Mouse (Mus musculus) brown adipose tissue, adult 24 weeks (tissue): ENCODE results near the gene Ptf1a. TPM values are rescaled to one million over a fixed set of nuclear protein-coding genes. Genes with fewer than 3 reads are reported as not detected.

Source experiments
- H3K27ac ChIP-seq: fragments of 200-500 bp; replicated peaks from 2 replicates; pipeline ENCODE4 v1.5.1; 2012; ENCODE audit warnings: low read depth, mild to moderate bottlenecking, low read length
- H3K4me1 ChIP-seq: fragments of 200-500 bp; 2 replicates; pipeline ENCODE4 v1.6.1; 2012; ENCODE audit warnings: low read length, mixed read lengths; ENCODE audit not compliant: control insufficient read depth, insufficient read depth, insufficient read length
- H3K4me3 ChIP-seq: fragments of 200-500 bp; 2 replicates; pipeline ENCODE4 v1.5.1; 2012; ENCODE audit warnings: low read depth, mild to moderate bottlenecking, low read length, moderate library complexity; ENCODE audit not compliant: insufficient read depth
- polyA plus RNA-seq: library from polyadenylated mRNA; stranded (reverse); fragments of >200 nt; gene quantifications from 2 replicates; pipeline ENCODE4 v1.2.4, GENCODE M21; 2012; ENCODE audit not compliant: missing spikeins, insufficient read depth, insufficient read length

Ptf1a gene
- polyA plus RNA-seq, 1 experiment: not detected

GRCm38 (mm10) chr2:19431614-19432323 lies 13.7 kb upstream of the Ptf1a start:
- Histone ChIP-seq H3K27ac (no peak overlapping the region), H3K4me1 (no peaks in the 10 kb centered on the region), H3K4me3 (no peak overlapping the region)

GRCm38 (mm10) chr2:19444346-19444745 lies 1.1 kb upstream of the Ptf1a start:
- Histone ChIP-seq H3K4me3 (no peak overlapping the region), H3K27ac (no peak overlapping the region), H3K4me1 (no peaks in the 10 kb centered on the region)

GRCm38 (mm10) chr2:19445871-19446501 lies 523 bp downstream of the Ptf1a start:
- no peak overlapping the region for H3K4me3 ChIP-seq
- no peaks in the 10 kb centered on the region for H3K4me1 ChIP-seq
- no peak overlapping the region for H3K27ac ChIP-seq

- Histone ChIP-seq H3K4me3 (no peak overlapping the region), H3K4me1 (no peaks in the 10 kb centered on the region)
Observed at GRCm38 (mm10) chr2:19446746-19447145, 1.3 kb downstream of the Ptf1a start.

GRCm38 (mm10) chr2:19448042-19448700 lies 2.7 kb downstream of the Ptf1a start:
- H3K27ac ChIP-seq: no peak overlapping the region
- H3K4me1 ChIP-seq: no peaks in the 10 kb centered on the region
- H3K4me3 ChIP-seq: no peak overlapping the region

More at GRCm38 (mm10) chr2:19446746-19447145, 1.3 kb downstream of the Ptf1a start:
- no peak overlapping the region for H3K27ac ChIP-seq

GRCm38 (mm10) chr2:19449308-19449707 lies 3.8 kb downstream of the Ptf1a start:
- Histone ChIP-seq H3K4me3 (no peak overlapping the region), H3K4me1 (no peaks in the 10 kb centered on the region), H3K27ac (no peak overlapping the region)

GRCm38 (mm10) chr2:19452531-19453055 lies 7.1 kb downstream of the Ptf1a start:
- no peak overlapping the region for H3K27ac ChIP-seq
- no peak overlapping the region for H3K4me3 ChIP-seq
- H3K4me1 ChIP-seq: no peaks in the 10 kb centered on the region

- H3K4me1 ChIP-seq: no peaks in the 10 kb centered on the region
- H3K27ac ChIP-seq: no peak overlapping the region
- H3K4me3 ChIP-seq: no peak overlapping the region
Observed at GRCm38 (mm10) chr2:19455228-19455627, 9.8 kb downstream of the Ptf1a start.

- Histone ChIP-seq H3K27ac (no peak overlapping the region), H3K4me1 (no peaks in the 10 kb centered on the region), H3K4me3 (no peak overlapping the region)
Observed at GRCm38 (mm10) chr2:19455857-19456482, 10.5 kb downstream of the Ptf1a start.

GRCm38 (mm10) chr2:19458785-19459184 lies 13.3 kb downstream of the Ptf1a start:
- Histone ChIP-seq H3K27ac (no peak overlapping the region), H3K4me1 (no peaks in the 10 kb centered on the region), H3K4me3 (no peak overlapping the region)

DNA sequence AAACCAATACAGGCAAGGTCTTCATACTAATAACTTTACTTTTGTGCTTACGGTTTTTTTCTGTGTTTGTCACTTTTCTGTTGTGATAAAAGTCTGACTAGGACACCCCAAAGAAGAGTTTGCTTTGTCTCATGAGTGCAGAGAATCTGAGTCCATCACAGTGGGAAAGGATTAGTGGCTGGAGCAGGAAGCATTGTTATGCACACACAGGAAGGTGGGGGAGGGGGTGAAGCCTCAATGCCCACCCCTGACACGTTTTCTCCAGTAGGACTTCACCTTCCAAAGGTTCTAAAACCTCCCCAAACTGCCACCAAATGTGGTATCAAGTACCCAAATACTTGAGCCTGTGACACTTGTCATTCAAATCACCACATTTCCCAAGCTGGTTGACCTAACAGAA lies 16.5 kb downstream of the Ptf1a start:
- Histone ChIP-seq H3K4me1 (no peaks in the 10 kb centered on the region), H3K27ac (no peak overlapping the region), H3K4me3 (no peak overlapping the region)

GRCm38 (mm10) chr2:19490262-19490661 lies 44.8 kb downstream of the Ptf1a start:
- Histone ChIP-seq H3K4me3 (no peak overlapping the region), H3K27ac (no peak overlapping the region)

More at GRCm38 (mm10) chr2:19490262-19490661, 44.8 kb downstream of the Ptf1a start:
- H3K4me1 ChIP-seq: no peaks in the 10 kb centered on the region
